Mouse (Mus musculus) adrenal gland, postnatal 10 days (tissue): ENCODE results near the gene Arv1. TPM values are rescaled to one million over a fixed set of nuclear protein-coding genes. Genes with fewer than 3 reads are reported as not detected.

Experiments used
- total RNA-seq, 2 experiments: library from RNA; stranded (reverse); gene quantifications; 2 replicates each; pipeline ENCODE4 v1.2.3; 2021

Arv1 gene
- total RNA-seq, 2 experiments from 2014 or later, result 8.4 to 13.4 TPM

Other genes with a start within 250 kb of the Arv1 start
- 10 to 100 TPM; 34.1 to 36.3 TPM for gene Cog2, start 201.4 kb upstream of the Arv1 start, total RNA-seq
- 100 to 1,000 TPM; 124 to 320 TPM for gene Agt, start 152.4 kb upstream of the Arv1 start, total RNA-seq
- gene Capn9, start 146.0 kb upstream of the Arv1 start, total RNA-seq, result under 1 TPM in 1 of 2 experiments, not detected in 1; 0.18 TPM
- gene 2310022B05Rik, start 58.8 kb upstream of the Arv1 start, total RNA-seq, result 10 to 100 TPM; 42.5 to 43.2 TPM
- gene Ttc13, start 156 bp upstream of the Arv1 start, total RNA-seq, result 10 to 100 TPM; 41.8 to 47.1 TPM
- 1 to 10 TPM; 3.7 to 3.9 TPM for gene Fam89a, start 29.7 kb downstream of the Arv1 start, total RNA-seq
- 1 to 10 TPM; 2.9 to 6.5 TPM for gene Trim67, start 71.0 kb downstream of the Arv1 start, total RNA-seq
- 100 to 1,000 TPM; 126 to 173 TPM for gene Gnpat, start 140.9 kb downstream of the Arv1 start, total RNA-seq
- gene 2810004N23Rik, start 141.0 kb downstream of the Arv1 start, total RNA-seq, result 10 to 100 TPM; 23.6 to 27.4 TPM
- 10 to 100 TPM; 21.0 to 21.1 TPM for gene Exoc8, start 175.6 kb downstream of the Arv1 start, total RNA-seq
- 10 to 100 TPM; 20.2 to 21.3 TPM for gene Sprtn, start 175.7 kb downstream of the Arv1 start, total RNA-seq
- gene Egln1, start 227.2 kb downstream of the Arv1 start, total RNA-seq, result 10 to 100 TPM; 66.9 to 73.0 TPM